Mouse (Mus musculus) urinary bladder, postnatal 14 days (tissue): Measurements from ENCODE around the gene Wdr45.
A peak's percentile ranks its signal among the peaks of the same experiment; 100 is the strongest.

Experiments used
- DNase-seq: peaks from one replicate; pipeline ENCODE4 v3.0.0; 2021; ENCODE audit warnings: low spot score

Gene Wdr45

DNA sequence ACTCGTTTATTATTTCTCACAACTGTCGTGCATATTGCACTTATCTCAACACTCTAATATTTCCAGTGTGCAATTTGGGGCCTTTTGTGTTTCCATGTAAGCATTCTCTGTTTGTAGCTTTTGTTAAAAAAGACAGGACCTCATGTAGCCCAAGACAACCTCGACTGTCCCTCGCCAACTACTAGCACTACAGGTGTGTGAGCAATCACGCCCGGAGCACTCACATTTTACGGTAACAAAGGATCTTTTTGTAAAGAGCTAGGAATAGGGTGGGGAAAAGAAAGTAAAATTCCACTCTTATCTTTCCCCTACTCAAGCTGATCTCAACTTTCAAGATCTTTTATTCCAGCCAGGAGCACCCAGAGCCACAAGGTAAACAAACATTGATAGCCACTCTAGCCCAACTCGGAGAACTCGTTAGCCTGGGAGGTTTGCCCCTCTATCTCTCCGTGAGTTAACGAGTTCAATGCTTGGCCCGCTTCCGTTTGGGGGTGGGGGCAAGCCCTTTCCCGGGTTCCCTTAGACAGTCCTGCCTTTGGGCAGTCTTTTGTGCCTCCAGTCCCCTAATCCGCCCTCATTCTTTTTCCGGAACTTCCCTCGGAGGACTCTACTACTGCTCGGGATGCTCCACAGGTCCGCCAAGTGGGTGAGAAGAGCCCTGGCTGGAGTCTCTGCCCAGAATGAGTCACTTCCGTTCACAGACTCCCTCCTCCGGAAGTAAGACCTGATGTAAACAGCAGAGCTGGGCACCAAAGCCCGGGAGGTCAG is 7.6 kb downstream of the Wdr45 start, which contains the start of gene Gm45208:
Gene Gm45208 (plus strand): TSS at position 732 of the 768 bp plus-strand sequence.
- peak; percentile 68 for DNase-seq

GRCm38 (mm10) chrX:7722282-7722611 is 8.1 kb downstream of the Wdr45 start:
- DNase-seq = no peak

- DNase-seq = no peak
Measured at GRCm38 (mm10) chrX:7722691-7723090, 8.6 kb downstream of the Wdr45 start.

DNA sequence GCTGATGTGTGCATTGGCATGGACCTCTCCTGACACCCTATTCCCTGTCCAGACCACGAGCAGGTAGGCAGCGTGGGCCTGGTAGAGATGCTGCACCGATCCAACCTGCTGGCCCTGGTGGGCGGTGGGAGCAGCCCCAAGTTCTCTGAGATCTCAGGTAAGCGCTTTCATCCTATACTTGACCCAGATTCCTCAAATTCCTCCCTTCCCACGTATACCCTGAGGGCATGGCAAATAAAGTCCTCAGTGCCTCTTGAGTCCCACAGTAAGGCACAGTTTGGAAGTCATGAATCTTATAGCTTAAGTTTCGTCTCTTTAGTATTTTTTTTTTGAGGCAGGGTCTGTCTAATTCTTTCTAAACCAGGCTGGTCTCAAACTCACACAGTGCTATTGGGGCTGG is 10.0 kb downstream of the Wdr45 start:
- no peak for DNase-seq

- DNase-seq = no peak
Measured at GRCm38 (mm10) chrX:7725841-7726240, 11.7 kb downstream of the Wdr45 start.

GRCm38 (mm10) chrX:7727176-7727575 is 13.0 kb downstream of the Wdr45 start:
- no peak for DNase-seq

DNA sequence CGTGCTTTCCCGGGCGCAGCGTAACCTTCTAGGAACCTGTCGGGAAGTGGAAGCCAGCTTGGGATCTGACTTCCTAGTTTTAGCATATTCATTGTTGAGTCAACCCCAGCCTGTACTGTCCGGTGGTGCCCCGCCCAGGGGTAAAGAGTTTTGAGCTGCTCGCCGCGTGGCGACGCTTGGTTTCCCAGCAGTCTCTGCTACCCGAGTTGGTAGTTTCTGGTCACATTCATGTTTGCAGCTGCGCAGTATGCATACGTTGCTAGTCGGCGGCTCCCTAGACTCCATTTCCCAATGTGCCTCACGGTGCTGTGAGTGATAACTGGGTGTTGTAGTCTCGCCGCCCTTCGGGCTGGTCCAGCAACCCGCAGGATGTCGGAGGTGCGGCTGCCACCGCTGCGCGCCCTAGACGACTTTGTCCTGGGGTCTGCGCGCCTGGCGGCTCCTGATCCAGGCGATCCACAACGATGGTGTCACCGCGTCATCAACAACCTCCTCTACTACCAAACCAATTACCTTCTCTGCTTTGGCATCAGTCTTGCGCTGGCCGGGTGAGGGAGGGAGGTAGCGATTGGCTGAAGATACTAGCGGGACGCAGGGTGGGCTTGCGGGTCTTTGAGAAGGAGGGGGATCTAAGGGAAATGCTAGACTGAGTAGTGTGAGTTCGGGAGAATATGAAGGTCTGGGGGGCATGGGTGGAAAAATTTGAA is 14.2 kb downstream of the Wdr45 start, which contains the start of gene Praf2:
Gene Praf2 (plus strand): TSS at position 225 of the 707 bp plus-strand sequence.
- peak; percentile 81 for DNase-seq

- no peak for DNase-seq
Measured at GRCm38 (mm10) chrX:7728922-7729265, 14.8 kb downstream of the Wdr45 start.

- DNase-seq = peak; percentile 76
Measured at GRCm38 (mm10) chrX:7733571-7734156, 19.5 kb downstream of the Wdr45 start.

GRCm38 (mm10) chrX:7739336-7740081 is 25.4 kb downstream of the Wdr45 start:
- DNase-seq = peak; percentile 59

- peak; percentile 63 for DNase-seq
Measured at GRCm38 (mm10) chrX:7740082-7740819, 26.1 kb downstream of the Wdr45 start.

- peak; percentile 16 for DNase-seq
Measured at GRCm38 (mm10) chrX:7741103-7741502, 27.0 kb downstream of the Wdr45 start.

DNA sequence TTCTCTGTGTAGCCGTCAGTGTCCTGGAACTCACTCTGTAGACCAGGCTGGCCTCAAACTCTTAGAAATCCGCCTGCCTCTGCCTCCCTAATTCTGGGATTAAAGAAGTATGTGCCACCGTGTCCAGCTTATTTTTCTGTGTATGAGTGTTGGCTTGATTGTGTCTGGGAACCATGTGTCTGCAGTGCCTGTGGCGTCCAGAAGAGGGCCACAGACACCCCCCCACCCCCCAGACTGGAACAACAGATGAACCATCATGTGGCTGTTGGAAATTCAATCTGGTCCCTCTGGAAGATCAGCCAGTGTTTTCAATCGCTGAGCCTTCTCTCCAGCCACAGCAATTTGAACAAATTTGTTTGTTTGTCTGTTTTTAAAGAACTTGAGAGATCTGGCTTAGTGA is 29.3 kb downstream of the Wdr45 start:
- no peak for DNase-seq

GRCm38 (mm10) chrX:7744940-7745339 is 30.8 kb downstream of the Wdr45 start:
- no peak for DNase-seq

- DNase-seq = no peak
Measured at GRCm38 (mm10) chrX:7745429-7745828, 31.3 kb downstream of the Wdr45 start.

GRCm38 (mm10) chrX:7750432-7751116 is 36.4 kb downstream of the Wdr45 start, which contains the start of gene Ccdc120:
Gene Ccdc120, minus strand, starts transcription at chrX:7750905.
- peak; percentile 67 for DNase-seq

DNA sequence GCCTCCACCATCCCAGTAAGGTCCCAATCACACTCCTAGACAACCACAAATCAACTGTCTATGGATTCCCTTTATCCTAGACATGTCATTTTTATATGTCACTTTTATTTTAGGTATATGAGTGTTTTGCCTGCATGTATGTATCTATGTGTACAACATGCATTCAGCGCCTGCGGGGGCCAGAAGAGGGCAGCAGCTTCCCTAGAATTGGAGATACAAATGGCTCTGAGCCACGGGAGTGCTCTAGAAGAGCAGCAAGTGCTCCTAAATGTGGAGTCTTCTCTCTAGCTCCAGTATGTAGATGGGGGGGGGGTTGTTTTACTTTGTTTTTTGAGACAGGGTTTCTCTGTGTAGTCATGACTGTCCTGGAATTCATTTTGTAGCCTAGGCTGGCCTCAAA is 39.5 kb downstream of the Wdr45 start:
- DNase-seq = peak; percentile 25

DNA sequence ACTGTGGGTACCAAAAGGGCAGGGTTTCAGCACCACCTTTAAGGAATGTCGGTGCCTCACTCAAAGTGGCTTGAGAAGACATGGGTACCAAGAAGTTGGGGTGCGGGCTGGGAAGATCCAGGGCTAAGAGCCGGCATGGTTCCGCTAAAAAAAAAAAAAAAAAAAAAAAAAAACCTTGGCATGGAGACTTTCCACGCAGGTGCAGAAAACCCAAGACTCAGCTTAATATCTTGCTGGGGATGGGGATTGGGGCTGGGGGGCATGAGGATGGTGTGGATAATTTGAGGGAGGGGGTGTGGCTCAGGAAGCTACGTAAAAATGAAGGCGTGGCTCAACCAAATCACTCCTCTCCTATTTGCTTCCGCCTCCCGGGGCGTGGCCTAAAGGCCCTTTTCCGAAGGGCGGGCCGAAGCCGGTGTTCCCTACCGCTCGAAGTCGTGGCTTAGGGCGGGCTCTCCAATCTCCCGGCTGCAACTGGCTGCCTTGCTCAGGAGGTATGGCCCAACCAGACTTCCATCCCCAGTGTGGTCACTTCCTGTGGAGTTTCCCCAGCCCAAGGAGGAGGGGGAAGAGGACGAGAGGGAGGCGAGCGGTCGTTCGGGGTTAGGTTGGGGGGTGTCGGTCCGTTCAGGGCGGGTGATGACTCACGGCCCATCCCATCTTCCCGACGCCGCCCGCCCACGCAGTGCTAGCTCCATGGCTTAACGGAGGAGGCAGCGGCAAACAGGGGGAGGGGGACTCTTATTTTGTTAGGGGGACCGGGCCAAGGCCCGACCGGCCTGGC is 48.2 kb downstream of the Wdr45 start, which contains the start of gene Tfe3:
Gene Tfe3 (plus strand): TSS at position 424 of the 784 bp plus-strand sequence.
- DNase-seq = peak; percentile 93

DNA sequence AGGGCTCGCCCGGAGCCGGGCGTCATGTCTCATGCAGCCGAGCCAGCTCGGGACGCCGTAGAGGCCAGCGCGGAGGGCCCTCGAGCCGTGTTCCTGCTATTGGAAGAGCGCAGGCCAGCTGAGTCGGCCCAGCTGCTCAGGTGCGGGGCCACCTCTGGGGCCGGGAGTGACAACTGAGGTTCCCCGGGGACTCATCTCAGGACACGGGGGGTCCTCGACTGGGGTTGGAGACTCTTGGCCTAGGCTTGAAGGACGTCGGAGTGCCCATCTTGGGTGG is 48.7 kb downstream of the Wdr45 start:
- no peak for DNase-seq

DNA sequence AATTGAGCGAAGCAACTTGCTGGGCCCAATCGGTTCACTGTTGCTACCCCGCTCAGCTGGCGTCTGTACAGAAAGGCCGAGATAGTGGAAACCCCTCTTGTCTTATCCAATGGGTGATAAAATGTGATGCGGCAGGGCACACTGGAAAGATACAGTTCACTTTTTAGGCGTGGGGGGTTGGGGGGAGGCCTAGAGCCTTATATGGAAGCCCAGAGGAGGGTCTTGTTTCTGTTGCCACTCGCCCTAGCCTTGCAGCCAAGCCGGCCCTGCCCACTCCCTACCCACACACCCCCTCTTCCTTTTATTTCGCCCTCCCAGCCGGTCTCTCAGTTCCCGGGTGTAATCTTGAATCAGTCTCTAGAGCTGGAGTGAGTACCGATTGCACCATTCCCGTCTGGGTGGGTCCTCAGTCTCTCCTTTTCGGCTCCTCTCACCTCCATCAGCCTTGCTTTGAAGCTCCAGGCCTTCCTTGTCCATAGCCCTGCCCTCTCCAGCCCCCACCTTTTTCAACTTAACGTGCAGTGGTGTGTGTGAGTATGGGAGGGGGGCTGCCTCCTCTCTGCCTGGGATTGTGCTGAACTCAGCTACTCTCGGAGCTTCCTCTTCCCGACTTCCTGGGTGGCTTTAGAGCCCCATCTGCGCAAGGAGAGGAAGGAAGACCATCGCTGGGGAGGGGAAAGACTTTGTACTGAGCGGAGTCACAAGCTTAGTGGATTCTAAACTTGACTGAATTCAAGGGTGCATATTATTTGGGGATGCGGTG is 49.7 kb downstream of the Wdr45 start:
- DNase-seq = peak; percentile 37
